Mouse (Mus musculus): ENCODE data around the gene Tysnd1.

The Tysnd1 gene

GRCm38 (mm10) chr10:61738126-61738525 lies 42.8 kb downstream of the Tysnd1 start:
- no peak for DNase-seq (ENCODE audit: low spot score)

- no peak for DNase-seq (ENCODE audit: low spot score)
These were observed 46.0 kb downstream of the Tysnd1 start for GRCm38 (mm10) chr10:61741306-61741705.

- DNase-seq (ENCODE audit: low spot score), result no peak
These were observed 46.6 kb downstream of the Tysnd1 start for GRCm38 (mm10) chr10:61741873-61742272.

GRCm38 (mm10) chr10:61742336-61742735 lies 47.0 kb downstream of the Tysnd1 start:
- DNase-seq (ENCODE audit: low spot score), result no peak

- no peak for DNase-seq (ENCODE audit: low spot score)
These were observed 49.8 kb downstream of the Tysnd1 start for GRCm38 (mm10) chr10:61745133-61745532.

GRCm38 (mm10) chr10:61747302-61747701 lies 52.0 kb downstream of the Tysnd1 start:
- DNase-seq (ENCODE audit: low spot score), result no peak

GRCm38 (mm10) chr10:61750014-61750413 lies 54.7 kb downstream of the Tysnd1 start:
- DNase-seq (ENCODE audit: low spot score), result no peak

GRCm38 (mm10) chr10:61751534-61752219 lies 56.4 kb downstream of the Tysnd1 start:
- DNase-seq (ENCODE audit: low spot score), result no peak
